Mouse (Mus musculus) adrenal gland (tissue): ENCODE data around the gene Plk3.

ENCODE experiments used
- intact Hi-C: fragments of 180-260 bp; cut with DNase I; formaldehyde crosslinking; loops from one replicate; pipeline ENCODE4 v1.15.1; 2025
- microRNA-seq, 2 experiments: library from miRNA; unstranded; fragments of <30 nt; microRNA quantifications; one replicate each; pipeline ENCODE4; 2019

The Plk3 gene

GRCm38 (mm10) chr4:117090586-117090985, 43.2 kb downstream of the Plk3 start:
- intact Hi-C loops, result no loop called here

- intact Hi-C loops, result no loop called here
These were observed 45.7 kb downstream of the Plk3 start for GRCm38 (mm10) chr4:117087948-117088640.

Small RNA genes lying within 50 kb of the gene (microRNA-seq; reads per million reads assigned to microRNA genes)
- 0 reads per million in 2 experiments for gene Gm22398
